In genomic region chr14:58714856-58715255, GRCm38 (mm10) we compare ENCODE assay signal across 26 mouse cellular contexts.
"Had no signal": no experiment of that assay in that cellular context is flagged by ENCODE, and none has a peak within 500 bp of the region (broad histone marks: within the 10 kb centered on the region; RNA-seq: fewer than 3 reads in every experiment).

No protein-coding gene starts in this region.

- H3K4me1 ChIP-seq: heart, embryonic 10.5 days; heart, embryonic 12.5 days; hindbrain, embryonic 10.5 days; hindbrain, embryonic 13.5 days; hindbrain, embryonic 15.5 days; kidney, embryonic 15.5 days; limb, embryonic 13.5 days; limb, embryonic 15.5 days; liver, embryonic 12.5 days had no signal

- H3K9ac ChIP-seq: heart, embryonic 12.5 days; hindbrain, embryonic 13.5 days; hindbrain, embryonic 15.5 days; kidney, embryonic 15.5 days; limb, embryonic 13.5 days; limb, embryonic 15.5 days; liver, embryonic 12.5 days had no signal

- DNase-seq: gastrocnemius, adult 2 months; gastrocnemius, postnatal 10 days; gastrocnemius, postnatal 25 days; heart, adult 18-20 months; heart, postnatal 10 days; heart, postnatal 4 days; kidney, adult 11 months; kidney, adult 2 months; kidney, adult 9 months; kidney, postnatal 14 days; kidney, postnatal 36 days; left cerebral cortex, postnatal 4 days had no signal

- H3K36me3 ChIP-seq: heart, embryonic 10.5 days; heart, embryonic 12.5 days; hindbrain, embryonic 10.5 days; hindbrain, embryonic 13.5 days; hindbrain, embryonic 15.5 days; kidney, embryonic 15.5 days; limb, embryonic 13.5 days; limb, embryonic 15.5 days; liver, embryonic 12.5 days had no signal

- H3K27me3 ChIP-seq: heart, embryonic 12.5 days; hindbrain, embryonic 13.5 days; hindbrain, embryonic 15.5 days; kidney, embryonic 15.5 days; limb, embryonic 13.5 days; limb, embryonic 15.5 days; liver, embryonic 12.5 days had no signal

- H3K27ac ChIP-seq: gastrocnemius, adult 2 months; heart, embryonic 10.5 days; hindbrain, embryonic 10.5 days; hindbrain, embryonic 13.5 days; hindbrain, embryonic 15.5 days; hindbrain, postnatal 0 days; kidney, embryonic 15.5 days; kidney, postnatal 0 days; layer of hippocampus, adult 2 months; limb, embryonic 13.5 days; limb, embryonic 15.5 days; liver, embryonic 12.5 days had no signal

- H3K4me3 ChIP-seq: gastrocnemius, adult 2 months; heart, embryonic 10.5 days; heart, embryonic 12.5 days; hindbrain, embryonic 10.5 days; hindbrain, embryonic 13.5 days; hindbrain, embryonic 15.5 days; kidney, embryonic 15.5 days; layer of hippocampus, adult 2 months; limb, embryonic 13.5 days; limb, embryonic 15.5 days; liver, embryonic 12.5 days had no signal

- ATAC-seq: forebrain, embryonic 16.5 days; hindbrain, postnatal 0 days; intestine, embryonic 16.5 days; liver, embryonic 12.5 days had no signal

- H3K9me3 ChIP-seq: heart, embryonic 10.5 days; heart, embryonic 12.5 days; hindbrain, embryonic 10.5 days; hindbrain, embryonic 13.5 days; hindbrain, embryonic 15.5 days; kidney, embryonic 15.5 days; limb, embryonic 13.5 days; limb, embryonic 15.5 days; liver, embryonic 12.5 days had no signal

- H3K4me2 ChIP-seq: heart, embryonic 12.5 days; hindbrain, embryonic 13.5 days; hindbrain, embryonic 15.5 days; kidney, embryonic 15.5 days; limb, embryonic 13.5 days; limb, embryonic 15.5 days; liver, embryonic 12.5 days had no signal
